Comparison of ENCODE assay signal across 9 mouse cellular contexts in genomic region chr8:70166504-70167110, GRCm38 (mm10). TPM values are rescaled to one million over a fixed set of nuclear protein-coding genes. Genes with fewer than 3 reads are reported as not detected.
DNase-seq lines count a peak whose midpoint lies in the region; ATAC-seq and TF ChIP-seq lines count a peak whose summit lies in the region.
"Had no signal": no experiment of that assay in that cellular context is flagged by ENCODE, and none has a peak within 500 bp of the region (broad histone marks: within the 10 kb centered on the region; RNA-seq: fewer than 3 reads in every experiment).

No protein-coding gene starts in this region.

- H3K4me3 ChIP-seq in intestine, postnatal 0 days (ENCODE audit: low read depth, low read length): peak overlapping the region; percentile 21; the same call in 1 of the 2 replicates
- H3K4me3 ChIP-seq in liver, embryonic 12.5 days: peak overlapping the region; percentile 14; the same call in 1 of the 2 replicates
- peak overlapping the region; percentile 28; the same call in 1 of the 2 replicates for H3K4me3 ChIP-seq in stomach, embryonic 16.5 days (replicated peaks; ENCODE audit: low read length)
- H3K4me3 ChIP-seq: erythroblast, embryonic 14.5 days had no signal

- no peak overlapping the region for H3K9ac ChIP-seq in intestine, postnatal 0 days (ENCODE audit: low read depth, low read length)
- no peak overlapping the region for H3K9ac ChIP-seq in liver, embryonic 12.5 days
- peak overlapping the region; percentile 58 for H3K9ac ChIP-seq in stomach, embryonic 16.5 days (ENCODE audit: low read length)

- ATAC-seq in intestine, postnatal 0 days: peak; percentile 52
- ATAC-seq in liver, embryonic 12.5 days: peak; percentile 61
- ATAC-seq in stomach, embryonic 16.5 days (ENCODE audit: insufficient read depth, low FRiP score): peak; percentile 82

- peak; percentile 57 for DNase-seq in 416B (ENCODE audit: low read depth)
- peak; percentile 51 for DNase-seq in adrenal gland, adult 2 months
- peak; percentile 91 for DNase-seq in embryo, embryonic 11 days
- DNase-seq in heart, adult 11 months: peak; percentile 95
- DNase-seq in naive thymus-derived CD4-positive, alpha-beta T cell, adult 2 months (ENCODE audit: low read depth): peak; percentile 88

- WGBS in intestine, postnatal 0 days: 3% methylated on average over 21 of the region's 21 CpGs
- 2% methylated on average over 21 of the region's 21 CpGs for WGBS in liver, embryonic 12.5 days (ENCODE audit: insufficient replicate concordance)
- 3% methylated on average over 21 of the region's 21 CpGs for WGBS in stomach, embryonic 16.5 days

- no peak overlapping the region for H3K27ac ChIP-seq in intestine, postnatal 0 days (ENCODE audit: low read depth, low read length)
- no peak overlapping the region for H3K27ac ChIP-seq in liver, embryonic 12.5 days
- no peak overlapping the region for H3K27ac ChIP-seq in stomach, embryonic 16.5 days (ENCODE audit: low read length)

- no peaks in the 10 kb centered on the region for H3K36me3 ChIP-seq in intestine, postnatal 0 days (ENCODE audit: control insufficient read depth, insufficient read depth)
- H3K36me3 ChIP-seq in liver, embryonic 12.5 days: no peaks in the 10 kb centered on the region
- H3K36me3 ChIP-seq in stomach, embryonic 16.5 days (ENCODE audit: control insufficient read depth, insufficient read depth, low read length): no peaks in the 10 kb centered on the region

- H3K4me2 ChIP-seq in intestine, postnatal 0 days (replicated peaks; ENCODE audit: low read depth): peak overlapping the region; percentile 61
- H3K4me2 ChIP-seq in liver, embryonic 12.5 days: peak overlapping the region; percentile 57
- peak overlapping the region; percentile 52 for H3K4me2 ChIP-seq in stomach, embryonic 16.5 days (ENCODE audit: low read depth, low read length)

- H3K4me1 ChIP-seq in intestine, postnatal 0 days (replicated peaks; ENCODE audit: control insufficient read depth, insufficient read depth, low read length): 0 out of 2 replicates have a peak, but pooled peaks cover 3% of the 10 kb centered on the region
- peaks cover 35% of the 10 kb centered on the region for H3K4me1 ChIP-seq in liver, embryonic 12.5 days
- peaks cover 7% of the 10 kb centered on the region; the same call in 1 of the 2 replicates for H3K4me1 ChIP-seq in stomach, embryonic 16.5 days (ENCODE audit: control insufficient read depth, insufficient read depth, low read length)

- TF ChIP-seq CTCF in intestine, postnatal 0 days (IDR thresholded peaks at IDR 0.05; ENCODE audit: low read depth): peak; percentile 99

- H3K27me3 ChIP-seq in intestine, postnatal 0 days (replicated peaks; ENCODE audit: control insufficient read depth, insufficient read depth, low read length): peaks cover 4% of the 10 kb centered on the region; the same call in 1 of the 2 replicates
- peaks cover 39% of the 10 kb centered on the region for H3K27me3 ChIP-seq in liver, embryonic 12.5 days (replicated peaks)
- H3K27me3 ChIP-seq in stomach, embryonic 16.5 days (ENCODE audit: control insufficient read depth, insufficient read depth, low read length): no peaks in the 10 kb centered on the region; the same call in 1 of the 2 replicates

- no peaks in the 10 kb centered on the region for H3K9me3 ChIP-seq in intestine, postnatal 0 days (ENCODE audit: control insufficient read depth)
- H3K9me3 ChIP-seq in liver, embryonic 12.5 days (replicated peaks): no peaks in the 10 kb centered on the region
- no peaks in the 10 kb centered on the region for H3K9me3 ChIP-seq in stomach, embryonic 16.5 days (replicated peaks; ENCODE audit: control insufficient read depth, low read length)

RNA-seq across cellular contexts. Expression of gene Tmem161a, which starts 5.5 kb away (rescaled TPM):
- total RNA-seq in adrenal gland, adult 2 months (2021): 10 to 100 TPM; 66.5 to 74.0 TPM
- polyA plus RNA-seq in adrenal gland, adult 2 months (2012; rRNA removed): 277 and 300 TPM in 2 replicates
- polyA plus RNA-seq in intestine, postnatal 0 days (2015; fragmentation: Nextera tagmentation; extraction: Ambion mirVana): 40.0 and 42.0 TPM in 2 replicates
- polyA plus RNA-seq in liver, embryonic 12.5 days (2016; fragmentation: Nextera tagmentation; extraction: Ambion mirVana): 37.7 and 39.4 TPM in 2 replicates
- 64.2 and 64.8 TPM in 2 replicates for polyA plus RNA-seq in stomach, embryonic 16.5 days (2015; fragmentation: Nextera tagmentation; extraction: Ambion mirVana)

RNA-seq across cellular contexts. Expression of gene Mef2b, which starts 27.1 kb away (rescaled TPM):
- under 1 TPM; 0.45 to 0.63 TPM for total RNA-seq in adrenal gland, adult 2 months (2021)
- 1.5 and 2.2 TPM in 2 replicates for polyA plus RNA-seq in adrenal gland, adult 2 months (2012; rRNA removed)
- polyA plus RNA-seq in intestine, postnatal 0 days (2015; fragmentation: Nextera tagmentation; extraction: Ambion mirVana): 0.12 TPM in 1 of 2 replicates, not detected in the other
- 0.23 and 0.36 TPM in 2 replicates for polyA plus RNA-seq in liver, embryonic 12.5 days (2016; fragmentation: Nextera tagmentation; extraction: Ambion mirVana)
- polyA plus RNA-seq in stomach, embryonic 16.5 days (2015; fragmentation: Nextera tagmentation; extraction: Ambion mirVana): 0.25 TPM in 2 replicates

RNA-seq across cellular contexts. Expression of gene Borcs8, which starts 27.3 kb away (rescaled TPM):
- 10 to 100 TPM; 57.1 to 57.8 TPM for total RNA-seq in adrenal gland, adult 2 months (2021)
- 70.4 and 84.8 TPM in 2 replicates for polyA plus RNA-seq in adrenal gland, adult 2 months (2012; rRNA removed)
- polyA plus RNA-seq in intestine, postnatal 0 days (2015; fragmentation: Nextera tagmentation; extraction: Ambion mirVana): 29.2 and 32.5 TPM in 2 replicates
- 25.1 and 28.8 TPM in 2 replicates for polyA plus RNA-seq in liver, embryonic 12.5 days (2016; fragmentation: Nextera tagmentation; extraction: Ambion mirVana)
- 38.0 and 42.8 TPM in 2 replicates for polyA plus RNA-seq in stomach, embryonic 16.5 days (2015; fragmentation: Nextera tagmentation; extraction: Ambion mirVana)

RNA-seq across cellular contexts. Expression of gene Rfxank, which starts 27.7 kb away (rescaled TPM):
- total RNA-seq in adrenal gland, adult 2 months (2021): 10 to 100 TPM; 15.4 to 18.0 TPM
- 13.6 and 16.6 TPM in 2 replicates for polyA plus RNA-seq in adrenal gland, adult 2 months (2012; rRNA removed)
- 11.1 and 11.2 TPM in 2 replicates for polyA plus RNA-seq in intestine, postnatal 0 days (2015; fragmentation: Nextera tagmentation; extraction: Ambion mirVana)
- polyA plus RNA-seq in liver, embryonic 12.5 days (2016; fragmentation: Nextera tagmentation; extraction: Ambion mirVana): 9.6 and 9.8 TPM in 2 replicates
- 14.5 and 17.1 TPM in 2 replicates for polyA plus RNA-seq in stomach, embryonic 16.5 days (2015; fragmentation: Nextera tagmentation; extraction: Ambion mirVana)

RNA-seq across cellular contexts. Expression of gene Nr2c2ap, which starts 35.5 kb away (rescaled TPM):
- 10 to 100 TPM; 19.1 to 20.0 TPM for total RNA-seq in adrenal gland, adult 2 months (2021)
- 11.9 and 12.4 TPM in 2 replicates for polyA plus RNA-seq in adrenal gland, adult 2 months (2012; rRNA removed)
- 44.0 and 44.1 TPM in 2 replicates for polyA plus RNA-seq in intestine, postnatal 0 days (2015; fragmentation: Nextera tagmentation; extraction: Ambion mirVana)
- polyA plus RNA-seq in liver, embryonic 12.5 days (2016; fragmentation: Nextera tagmentation; extraction: Ambion mirVana): 30.9 and 33.0 TPM in 2 replicates
- polyA plus RNA-seq in stomach, embryonic 16.5 days (2015; fragmentation: Nextera tagmentation; extraction: Ambion mirVana): 35.7 and 37.1 TPM in 2 replicates
